Mouse (Mus musculus): ENCODE measurements around the gene Tmem205. TPM values are rescaled to one million over a fixed set of nuclear protein-coding genes. Genes with fewer than 3 reads are reported as not detected.

Tmem205 gene
- total and polyA plus RNA-seq, 3 experiments: 65.5 to 129 (median 71.8) TPM

DNA sequence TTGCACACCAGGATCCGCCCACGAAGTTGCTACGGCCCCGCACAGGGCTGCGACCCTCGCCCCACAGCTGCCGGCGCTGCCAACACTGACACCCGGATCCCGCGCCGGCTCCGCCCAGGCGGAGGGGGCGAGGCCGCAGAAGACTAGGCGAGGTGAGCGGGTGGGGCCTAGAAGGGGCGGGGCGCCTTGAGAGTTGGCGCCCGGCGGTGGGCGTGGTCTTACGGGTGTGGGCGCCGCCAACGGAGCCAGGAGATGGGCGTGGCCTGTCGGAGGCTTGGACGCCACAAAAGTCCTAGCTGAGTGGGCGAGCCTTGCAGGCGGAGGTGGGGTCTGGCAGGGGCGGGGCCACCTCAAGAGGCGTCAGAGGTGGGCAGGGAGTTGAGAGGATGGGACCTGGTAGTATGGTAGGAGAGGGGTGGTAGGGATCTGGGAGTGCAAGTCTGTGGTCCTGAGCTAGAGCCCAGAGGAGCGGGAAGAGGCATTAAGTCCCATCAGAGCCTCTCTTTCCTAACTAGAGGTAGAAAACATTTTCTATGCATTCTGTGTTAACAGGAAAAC, 9.2 kb downstream of the Tmem205 start, which contains the start of gene Rab3d:
Rab3d (minus strand) TSS at position 158 of the 558 bp plus-strand sequence.
- no peaks in the 10 kb centered on the region for H3K27me3 ChIP-seq (ENCODE audit: control insufficient read depth, insufficient read depth, low read length)

DNA sequence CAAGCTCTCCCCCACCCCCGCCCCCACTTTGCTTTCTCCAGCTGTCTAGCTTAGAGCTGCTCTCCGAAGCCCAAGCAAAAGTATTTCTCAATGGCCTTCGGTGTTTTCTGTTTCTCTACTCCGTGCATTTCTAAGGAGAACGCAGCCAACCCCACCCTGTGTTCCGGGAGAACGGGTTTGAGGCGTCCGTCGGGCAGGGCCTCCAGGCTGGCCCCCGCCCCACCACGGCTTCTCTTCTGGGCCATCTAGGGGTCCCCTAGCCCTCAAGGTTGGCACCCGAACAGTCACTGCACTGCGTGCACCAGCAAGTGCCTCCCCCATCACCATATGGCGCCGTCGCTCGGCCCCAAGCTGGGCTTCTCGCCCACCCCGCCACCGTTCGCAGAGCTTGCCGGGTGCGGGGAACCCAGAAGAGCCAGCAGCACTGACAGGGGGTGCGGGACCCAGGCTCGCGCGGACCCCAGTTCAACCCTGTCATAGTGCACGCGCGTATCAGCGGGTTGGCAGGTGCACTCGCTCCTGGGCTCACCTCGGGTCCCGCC, 9.8 kb downstream of the Tmem205 start:
- Histone ChIP-seq H3K79me2 (replicated peaks; ENCODE audit: control insufficient read depth, insufficient read depth, low read length) (no peaks in the 10 kb centered on the region), H3K4me3 (peak overlapping the region; percentile 70), H3K27me3 (ENCODE audit: control insufficient read depth, insufficient read depth, low read length) (no peaks in the 10 kb centered on the region), H3K27ac (peak overlapping the region; percentile 83), H3K36me3 (ENCODE audit: control insufficient read depth, insufficient read depth, low read length) (no peaks in the 10 kb centered on the region), H3K4me1 (ENCODE audit: control insufficient read depth, insufficient read depth, low read length) (no peaks in the 10 kb centered on the region), H3K9ac (ENCODE audit: low read depth, low read length) (peak overlapping the region; percentile 83)
- intact Hi-C loops (cut with DNase I): no loop called here
- TF ChIP-seq EP300 (IDR thresholded peaks at IDR 0.05; ENCODE audit: insufficient read depth, low read depth, low read length) (no peak), CTCF (IDR thresholded peaks at IDR 0.05) (no peak), POLR2A (IDR thresholded peaks at IDR 0.05; ENCODE audit: insufficient read depth, low read depth, low read length) (no peak)
- 3% methylated on average over 35 of the region's 35 CpGs for WGBS
- peak in 1 of 2 experiments; percentile 66 for DNase-seq

More for the DNA sequence above, 9.2 kb downstream of the Tmem205 start, which contains the start of gene Rab3d:
- intact Hi-C loops (cut with DNase I): no loop called here
- TF ChIP-seq CTCF (IDR thresholded peaks at IDR 0.05): no peak
- TF ChIP-seq POLR2A (IDR thresholded peaks at IDR 0.05; ENCODE audit: insufficient read depth, low read depth, low read length): peak; percentile 48; the same call in 1 of the 2 replicates
- no peaks in the 10 kb centered on the region for H3K79me2 ChIP-seq (replicated peaks; ENCODE audit: control insufficient read depth, insufficient read depth, low read length)
- no peaks in the 10 kb centered on the region; the same call in 1 of the 2 replicates for H3K36me3 ChIP-seq (ENCODE audit: control insufficient read depth, insufficient read depth, low read length)
- peak within 1 kb of the TSS; percentile 70 for H3K4me3 ChIP-seq
- H3K4me1 ChIP-seq (ENCODE audit: control insufficient read depth, insufficient read depth, low read length): peaks cover 4% of the 10 kb centered on the region
- under 1% methylated on average over 36 of the region's 36 CpGs for WGBS
- peak within 1 kb of the TSS; percentile 83 for H3K27ac ChIP-seq
- DNase-seq: peak; percentile 95 to 97
- H3K9ac ChIP-seq (ENCODE audit: low read depth, low read length): peak within 1 kb of the TSS; percentile 83

DNA sequence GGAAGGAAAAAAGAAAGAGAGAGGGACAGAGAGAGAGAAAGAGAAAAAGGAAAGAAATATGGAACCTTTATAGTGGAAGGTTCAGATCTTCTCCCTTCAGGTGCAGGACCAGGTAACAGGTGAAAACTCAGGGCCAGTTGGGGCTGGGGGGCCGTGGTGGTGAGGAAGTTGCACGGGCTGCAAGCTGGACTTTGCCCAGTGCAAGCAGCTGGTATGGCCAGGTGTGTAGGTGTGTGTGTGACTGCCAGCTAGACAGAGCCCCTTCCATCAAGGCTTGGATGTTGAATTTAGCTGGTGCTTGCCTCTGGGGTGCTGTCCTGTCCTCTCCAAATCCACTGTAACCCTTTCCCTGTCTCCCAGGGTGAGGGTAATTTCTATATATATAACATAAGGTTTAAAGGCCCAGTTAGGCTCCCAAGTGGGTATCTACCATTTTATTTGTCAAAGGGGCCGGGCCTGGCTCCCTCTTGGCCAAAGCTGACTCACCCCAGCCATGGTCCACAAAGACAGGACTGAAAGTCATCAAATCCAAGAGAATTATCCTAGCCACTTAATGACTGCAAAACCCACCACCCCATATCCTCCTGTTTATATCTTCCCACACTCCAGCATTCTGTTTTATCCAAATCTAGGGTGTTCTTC, 10.4 kb downstream of the Tmem205 start:
- H3K9ac ChIP-seq (ENCODE audit: low read depth, low read length): no peak overlapping the region

DNA sequence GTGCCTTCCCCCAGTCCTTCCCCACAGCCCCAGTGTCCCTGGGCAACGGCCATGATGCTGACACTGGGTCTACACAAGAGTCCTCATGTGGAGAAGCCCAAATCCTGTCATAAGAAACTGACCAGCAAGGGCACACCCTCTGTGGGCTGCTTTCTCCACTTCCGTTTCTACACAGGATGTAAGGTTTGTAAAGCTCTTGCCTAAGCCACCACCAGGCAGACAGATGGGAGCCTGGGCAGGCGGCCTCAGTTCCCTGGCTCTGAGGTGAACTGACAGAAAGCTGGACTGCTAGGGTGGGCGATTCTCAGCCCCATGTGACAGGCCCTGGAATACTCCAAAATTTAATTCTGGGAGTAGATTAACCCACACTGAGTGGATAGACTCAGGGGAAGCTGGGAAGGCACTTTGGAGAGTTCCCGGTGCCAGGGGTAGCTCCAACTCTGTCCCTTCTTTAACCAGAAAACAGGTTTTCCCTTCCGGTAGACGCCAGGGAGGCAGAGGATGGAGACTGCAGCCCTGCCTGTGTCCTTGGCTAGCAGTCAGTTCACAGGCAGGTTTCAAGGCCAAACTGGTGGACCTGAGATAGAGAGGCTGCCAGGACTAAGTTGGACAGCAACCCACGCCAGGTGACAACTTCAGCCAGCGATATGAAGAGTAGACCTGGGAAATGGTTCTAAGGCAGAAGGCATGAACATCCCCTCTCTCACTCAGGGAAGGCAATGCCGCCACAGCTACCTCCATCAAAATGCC, 17.7 kb downstream of the Tmem205 start:
- WGBS: 68% methylated on average over 10 of the region's 10 CpGs
- H3K79me2 ChIP-seq (replicated peaks; ENCODE audit: control insufficient read depth, insufficient read depth, low read length): no peaks in the 10 kb centered on the region
- H3K9ac ChIP-seq (ENCODE audit: low read depth, low read length): no peak overlapping the region
- H3K4me3 ChIP-seq: no peak overlapping the region
- H3K27ac ChIP-seq: no peak overlapping the region
- no peaks in the 10 kb centered on the region for H3K36me3 ChIP-seq (ENCODE audit: control insufficient read depth, insufficient read depth, low read length)
- no peak for DNase-seq
- no peaks in the 10 kb centered on the region for H3K4me1 ChIP-seq (ENCODE audit: control insufficient read depth, insufficient read depth, low read length)
- intact Hi-C loops (cut with DNase I): no loop called here
- H3K27me3 ChIP-seq (ENCODE audit: control insufficient read depth, insufficient read depth, low read length): no peaks in the 10 kb centered on the region
- TF ChIP-seq POLR2A (IDR thresholded peaks at IDR 0.05; ENCODE audit: insufficient read depth, low read depth, low read length) (no peak), CTCF (IDR thresholded peaks at IDR 0.05) (no peak), EP300 (IDR thresholded peaks at IDR 0.05; ENCODE audit: insufficient read depth, low read depth, low read length) (no peak)

More for the DNA sequence above, 10.4 kb downstream of the Tmem205 start:
- Histone ChIP-seq H3K36me3 (ENCODE audit: control insufficient read depth, insufficient read depth, low read length) (no peaks in the 10 kb centered on the region), H3K4me1 (ENCODE audit: control insufficient read depth, insufficient read depth, low read length) (no peaks in the 10 kb centered on the region), H3K27me3 (ENCODE audit: control insufficient read depth, insufficient read depth, low read length) (no peaks in the 10 kb centered on the region), H3K27ac (no peak overlapping the region; the same call in 1 of the 2 replicates), H3K4me3 (peak overlapping the region; percentile 70), H3K79me2 (replicated peaks; ENCODE audit: control insufficient read depth, insufficient read depth, low read length) (no peaks in the 10 kb centered on the region)
- 82% methylated on average over 3 of the region's 3 CpGs for WGBS
- DNase-seq: no peak
- no peak for TF ChIP-seq POLR2A (IDR thresholded peaks at IDR 0.05; ENCODE audit: insufficient read depth, low read depth, low read length)
- no peak for TF ChIP-seq CTCF (IDR thresholded peaks at IDR 0.05)
- TF ChIP-seq EP300 (IDR thresholded peaks at IDR 0.05; ENCODE audit: insufficient read depth, low read depth, low read length): no peak
- intact Hi-C loops (cut with DNase I): no loop called here

DNA sequence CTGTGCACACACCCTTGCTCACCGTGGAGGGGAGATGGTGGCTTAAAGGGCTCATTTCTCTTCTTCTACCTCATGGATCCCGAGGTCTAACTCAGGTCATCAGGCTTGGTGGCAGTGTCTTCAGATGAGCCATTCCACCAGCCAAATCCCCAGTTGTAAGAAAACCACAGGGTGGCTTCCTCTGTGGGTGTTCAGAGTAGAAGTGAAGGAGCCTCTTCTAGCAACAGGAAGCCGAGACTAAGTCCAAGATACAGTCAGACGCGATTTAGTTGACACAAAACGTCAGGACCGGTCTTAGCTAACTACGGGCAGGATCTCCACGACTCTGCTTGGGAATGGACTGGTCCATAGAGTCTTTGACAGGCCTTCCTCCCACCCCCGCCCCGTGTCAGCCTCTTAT, 19.1 kb downstream of the Tmem205 start:
- Histone ChIP-seq H3K4me1 (ENCODE audit: control insufficient read depth, insufficient read depth, low read length) (no peaks in the 10 kb centered on the region), H3K9ac (ENCODE audit: low read depth, low read length) (no peak overlapping the region), H3K79me2 (replicated peaks; ENCODE audit: control insufficient read depth, insufficient read depth, low read length) (no peaks in the 10 kb centered on the region), H3K4me3 (no peak overlapping the region), H3K27me3 (ENCODE audit: control insufficient read depth, insufficient read depth, low read length) (no peaks in the 10 kb centered on the region), H3K27ac (no peak overlapping the region), H3K36me3 (ENCODE audit: control insufficient read depth, insufficient read depth, low read length) (no peaks in the 10 kb centered on the region)
- DNase-seq: no peak
- intact Hi-C loops (cut with DNase I): no loop called here
- TF ChIP-seq CTCF (IDR thresholded peaks at IDR 0.05) (no peak), POLR2A (IDR thresholded peaks at IDR 0.05; ENCODE audit: insufficient read depth, low read depth, low read length) (no peak)
- whole genome bisulfite sequencing: 58% methylated on average over 11 of the region's 11 CpGs
